Mouse (Mus musculus): ENCODE results near the gene Med16. TPM values are rescaled to one million over a fixed set of nuclear protein-coding genes. Genes with fewer than 3 reads are reported as not detected.

Gene Med16
- total RNA-seq, 2 experiments from 2014 or later = 55.4 to 61.9 TPM

DNA sequence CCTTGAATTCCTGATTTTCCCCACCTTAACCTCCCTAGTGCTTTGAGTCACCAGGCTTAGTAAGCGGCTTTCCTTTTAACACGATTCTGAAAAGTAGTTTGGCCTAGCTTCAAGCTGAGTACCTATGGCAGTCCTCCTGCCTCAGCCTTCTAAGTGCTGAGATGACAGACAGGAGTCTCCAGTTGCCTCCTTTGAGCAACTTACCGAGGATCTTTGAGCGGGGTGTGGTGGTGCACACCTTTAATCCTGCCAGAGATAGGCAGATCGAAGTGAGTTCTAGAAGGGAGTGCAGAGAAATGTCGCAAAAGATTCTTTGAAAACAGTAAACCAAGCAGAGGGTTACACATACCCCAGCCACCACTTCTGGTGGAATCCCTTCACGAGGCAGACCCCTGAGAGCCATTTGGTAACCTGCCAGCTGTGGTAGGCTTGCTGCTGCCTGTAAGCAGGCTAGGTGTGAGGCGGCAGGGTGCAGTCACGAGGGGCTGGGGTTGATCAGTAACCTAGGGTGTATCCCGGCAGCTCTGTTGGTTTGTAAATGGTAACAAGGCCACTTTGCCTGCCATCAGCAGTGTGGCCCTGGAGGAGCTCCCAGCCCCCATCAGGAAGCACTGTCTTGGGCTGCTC, 53.1 kb downstream of the Med16 start:
- intact Hi-C loops (cut with DNase I) = no loop called here
- no peak for DNase-seq (ENCODE audit: extremely low spot score in 1 of 2, low spot score in 2 of 2)

DNA sequence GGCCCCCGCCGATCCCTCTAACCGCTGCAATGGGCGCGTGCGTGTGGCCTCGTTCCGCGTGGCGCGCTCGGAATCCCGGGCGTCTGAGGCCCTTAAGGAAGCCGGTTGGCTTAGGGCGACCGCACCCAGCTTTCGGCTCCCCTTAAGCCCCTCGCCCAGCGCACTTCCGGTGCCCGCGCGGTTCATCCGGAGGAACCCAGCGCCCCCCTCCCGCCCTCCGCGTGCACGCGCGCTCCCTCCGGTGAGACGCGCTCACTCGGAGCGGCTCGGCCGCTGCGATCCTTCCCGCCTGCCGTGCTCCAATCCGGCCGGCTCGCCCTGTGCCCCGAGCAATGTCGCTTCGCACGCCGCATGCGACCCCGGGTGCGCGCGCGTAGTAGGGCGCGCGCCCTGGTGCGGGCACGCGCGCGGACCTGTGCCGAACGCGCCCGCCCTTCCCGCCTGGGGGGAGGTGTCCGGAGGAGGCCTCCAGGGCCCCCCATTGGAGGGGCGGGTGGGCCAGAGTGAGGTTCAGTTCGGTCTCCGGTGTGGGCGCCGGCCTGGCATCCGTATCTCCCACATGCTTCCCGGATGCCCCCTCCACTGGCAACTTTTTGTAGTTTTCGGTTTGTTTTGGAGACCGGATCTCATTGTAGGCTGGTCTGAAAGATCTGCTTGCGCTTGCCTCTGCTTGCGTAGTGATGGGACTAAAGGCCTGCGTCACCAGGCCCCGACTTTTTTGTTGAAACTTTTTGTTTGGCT, 53.8 kb downstream of the Med16 start:
- intact Hi-C loops (cut with DNase I) = no loop called here

DNA sequence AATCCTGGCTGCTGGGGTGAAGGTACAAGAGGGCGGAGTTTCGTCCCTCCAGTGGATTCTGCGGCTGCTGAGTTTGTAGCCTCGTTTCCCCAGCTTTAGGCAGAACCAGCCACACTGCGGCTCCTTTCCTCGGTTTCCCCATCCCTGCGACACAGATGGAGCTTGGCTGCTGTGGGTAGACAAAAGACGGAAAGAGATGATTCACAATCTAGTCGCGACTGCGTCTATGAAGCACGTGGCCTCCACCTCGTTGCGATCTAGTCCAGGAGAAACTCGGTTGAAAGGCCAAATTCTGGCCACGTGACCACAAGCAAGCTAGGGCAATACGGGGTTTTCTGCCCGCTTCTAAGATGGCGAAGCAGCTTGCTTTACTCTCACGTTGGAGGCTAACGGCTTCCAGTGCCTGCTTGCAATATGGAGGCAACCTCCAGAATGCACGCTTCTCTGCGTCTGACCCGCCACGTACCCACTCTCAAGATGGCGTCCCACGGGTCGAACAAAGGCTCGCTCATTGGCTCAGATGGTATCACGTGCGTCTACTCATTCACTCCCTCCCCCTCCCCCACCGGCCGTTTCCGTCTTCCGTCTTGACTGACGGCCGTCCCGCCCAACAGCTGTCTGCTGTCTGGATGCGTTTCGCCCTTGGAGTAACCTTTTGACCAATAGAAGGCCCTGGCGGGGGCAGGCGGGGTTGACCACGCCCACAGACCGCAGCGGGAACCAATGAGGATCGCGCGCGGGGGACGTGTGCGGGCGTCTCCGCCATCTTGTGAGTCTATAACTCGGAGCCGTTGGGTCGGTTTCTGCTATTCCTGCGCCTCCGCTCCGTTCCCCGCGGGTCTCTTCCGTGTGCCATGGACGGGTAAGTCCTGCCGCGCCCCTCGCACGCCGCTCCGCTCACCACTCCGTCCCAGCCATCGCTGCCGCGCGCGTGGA, 54.6 kb downstream of the Med16 start, which contains the start of gene Ptbp1:
TSS of gene Ptbp1 (plus strand) at position 568 of the 936 bp plus-strand sequence.
- DNase-seq (ENCODE audit: extremely low spot score in 1 of 2, low spot score in 2 of 2) = peak; percentile 99 to 100
- intact Hi-C loops (cut with DNase I) = no loop called here

More for the DNA sequence above, 53.8 kb downstream of the Med16 start:
- peak in 1 of 2 experiments; percentile 87 for DNase-seq (ENCODE audit: extremely low spot score in 1 of 2, low spot score in 2 of 2)

DNA sequence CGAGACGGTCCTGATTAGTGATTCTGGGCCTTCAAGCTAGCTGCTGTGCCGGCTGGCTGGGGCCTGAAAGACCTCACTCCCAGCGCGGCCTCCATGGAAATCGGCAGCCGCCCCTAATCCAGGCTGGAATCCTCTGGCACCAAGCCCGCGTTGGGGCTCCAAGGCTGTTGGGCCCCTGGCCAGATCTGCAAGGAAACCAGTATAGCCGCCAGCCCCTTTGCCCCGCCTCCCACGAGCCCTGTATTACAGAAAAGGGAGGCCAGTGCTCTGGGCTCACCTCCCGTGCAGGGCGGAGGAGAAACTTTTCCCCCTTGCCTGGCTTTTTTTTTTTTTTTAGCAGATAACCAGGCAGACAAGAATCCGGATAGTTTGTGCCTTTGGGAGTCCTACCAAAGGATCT, 55.3 kb downstream of the Med16 start:
- intact Hi-C loops (cut with DNase I) = no loop called here
- DNase-seq (ENCODE audit: extremely low spot score in 1 of 2, low spot score in 2 of 2) = peak; percentile 91 to 98

DNA sequence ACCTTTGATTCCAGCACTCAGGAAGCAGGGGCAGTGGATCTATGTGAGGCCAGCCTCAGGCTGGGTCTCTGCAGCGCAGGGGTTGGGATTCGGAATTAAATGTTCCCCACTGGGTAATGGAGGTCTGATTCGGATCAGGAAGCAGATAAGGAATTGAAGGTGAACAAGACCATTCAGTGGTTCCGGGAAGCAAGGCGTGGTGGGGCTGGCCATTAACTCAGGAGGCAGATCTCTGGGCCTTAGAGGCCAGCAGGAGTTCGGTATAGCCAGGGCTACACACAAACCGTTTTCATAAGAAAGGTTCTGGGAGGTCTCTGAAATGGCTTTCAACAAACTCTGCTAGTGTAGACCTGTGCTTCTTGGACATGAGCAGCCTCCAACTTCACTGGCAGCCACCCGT, 55.9 kb downstream of the Med16 start:
- DNase-seq (ENCODE audit: extremely low spot score in 1 of 2, low spot score in 2 of 2) = no peak
- intact Hi-C loops (cut with DNase I) = no loop called here

DNA sequence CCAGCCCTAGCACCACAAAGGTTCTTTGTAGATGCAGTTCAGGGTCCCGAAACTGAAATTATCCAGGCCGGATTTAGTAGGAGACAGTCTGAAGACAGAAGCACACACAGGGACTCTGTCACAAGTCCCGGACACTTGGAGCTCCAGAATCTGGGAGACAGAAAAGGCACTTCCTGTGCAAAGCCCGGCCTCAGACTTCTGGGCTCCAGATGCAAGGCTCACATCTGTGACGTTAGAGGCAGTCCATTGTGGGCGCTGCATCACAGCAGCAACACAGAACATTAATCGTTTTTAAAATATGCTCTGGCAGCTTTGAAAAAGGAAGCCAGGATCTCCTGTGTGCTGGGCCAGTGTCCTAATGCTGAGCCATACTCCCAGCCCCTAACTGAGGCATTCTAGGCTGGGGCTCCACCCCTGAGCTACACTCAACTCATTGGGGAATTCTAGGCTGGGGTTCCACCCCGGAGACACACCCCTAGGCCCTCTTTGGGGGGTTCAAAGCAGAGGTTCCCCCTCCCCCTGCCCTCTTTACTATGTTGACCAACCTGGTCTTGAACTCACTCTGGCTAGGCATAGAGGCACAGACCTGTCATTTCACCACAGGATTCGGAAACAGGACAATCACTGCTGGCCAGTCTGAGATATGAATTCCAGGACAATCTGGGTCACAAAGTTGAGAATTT, 56.5 kb downstream of the Med16 start:
- DNase-seq (ENCODE audit: extremely low spot score in 1 of 2, low spot score in 2 of 2) = peak in 1 of 2 experiments; percentile 64
- intact Hi-C loops (cut with DNase I) = no loop called here

DNA sequence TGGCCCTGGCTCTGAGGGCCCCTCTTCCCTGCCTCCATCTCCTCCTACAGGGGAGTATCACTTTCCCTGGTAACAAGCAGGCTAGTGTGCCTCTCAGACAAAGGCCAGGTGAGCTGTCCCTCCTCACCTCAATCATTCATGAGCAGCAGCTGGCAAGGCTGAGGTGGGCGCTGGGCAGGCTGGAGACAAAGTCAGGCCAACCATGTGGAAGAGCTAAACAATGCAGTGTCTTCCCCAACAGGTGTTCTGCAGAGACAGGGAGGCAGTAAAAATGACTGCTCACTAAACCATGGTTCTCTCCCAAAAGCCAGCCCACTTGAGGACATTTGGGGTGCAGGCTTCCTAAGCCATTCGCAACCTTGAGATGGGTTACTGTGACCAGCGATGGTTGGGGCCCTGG, 57.1 kb downstream of the Med16 start:
- no peak for DNase-seq (ENCODE audit: extremely low spot score in 1 of 2, low spot score in 2 of 2)

DNA sequence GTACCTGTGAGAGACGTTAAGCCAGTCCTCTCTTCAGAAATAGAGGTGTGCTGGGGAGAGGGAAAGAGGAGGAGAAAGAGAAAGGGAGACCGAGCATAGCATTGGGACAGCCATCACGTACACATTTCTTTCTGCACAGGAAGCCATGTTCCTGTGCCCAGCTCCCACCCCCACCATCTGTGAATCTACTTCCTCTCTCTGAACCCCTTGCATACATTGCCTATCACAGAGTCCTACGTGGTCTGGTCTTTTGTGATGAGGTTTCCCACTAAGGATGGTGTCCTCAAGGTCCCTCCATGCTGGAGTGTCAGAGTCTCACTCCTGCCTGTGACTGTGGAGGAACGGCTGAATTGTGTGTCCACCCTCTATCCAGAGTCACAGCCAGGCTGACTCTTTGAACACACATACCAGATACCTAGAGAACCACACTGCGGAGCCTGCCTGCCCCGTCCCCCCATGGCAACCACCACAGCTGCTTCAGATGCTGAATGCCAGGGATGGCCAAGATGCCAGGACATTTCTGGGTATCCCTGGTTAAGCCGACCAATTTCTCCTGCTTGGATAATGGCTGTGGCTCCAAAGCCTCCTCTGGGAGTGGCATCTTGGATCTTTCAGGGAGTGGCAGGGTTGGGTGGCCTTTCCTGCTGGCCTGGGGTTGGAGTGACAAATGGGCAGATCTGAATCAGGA, 58.6 kb downstream of the Med16 start:
- no peak for DNase-seq (ENCODE audit: extremely low spot score in 1 of 2, low spot score in 2 of 2)
- intact Hi-C loops (cut with DNase I) = no loop called here

More for the DNA sequence above, 57.1 kb downstream of the Med16 start:
- intact Hi-C loops (cut with DNase I) = no loop called here

DNA sequence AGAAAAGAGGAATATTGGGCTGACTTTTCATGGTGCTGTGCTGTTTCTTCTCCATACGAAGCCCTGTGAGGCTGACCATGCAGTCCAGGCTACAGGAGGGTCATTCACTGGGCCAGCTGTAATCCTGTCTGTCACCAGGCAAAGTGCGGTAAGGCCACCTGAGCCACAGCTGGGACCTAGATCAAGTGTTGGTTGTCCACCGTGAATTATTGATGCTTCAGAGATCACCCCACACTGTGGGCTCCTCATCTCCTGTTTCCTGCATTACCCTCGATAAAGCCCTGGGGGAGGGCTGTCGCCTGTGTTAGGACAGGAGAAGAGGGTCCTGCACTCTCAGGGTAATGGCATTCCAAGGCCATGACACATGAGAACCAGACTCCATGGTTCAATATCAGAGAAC, 62.2 kb downstream of the Med16 start:
- intact Hi-C loops (cut with DNase I) = no loop called here
- DNase-seq (ENCODE audit: extremely low spot score in 1 of 2, low spot score in 2 of 2) = no peak

Small RNA genes within 50 kb of the gene (microRNA-seq; reads per million reads assigned to microRNA genes)
- not detected for gene Mir6910

Other genes with a start within 250 kb of the Med16 start
- gene Madcam1, start 244.4 kb downstream of the Med16 start, total RNA-seq (2021) = under 1 TPM; 0.47 to 0.49 TPM
- gene Tpgs1, start 239.6 kb downstream of the Med16 start, total RNA-seq (2021) = 10 to 100 TPM; 69.6 to 72.6 TPM
- 10 to 100 TPM; 64.9 to 66.8 TPM for gene Cdc34, start 226.7 kb downstream of the Med16 start, total RNA-seq (2021)
- 1 to 10 TPM; 1.2 to 1.5 TPM for gene Gzmm, start 219.9 kb downstream of the Med16 start, total RNA-seq (2021)
- gene Bsg, start 204.4 kb downstream of the Med16 start, total RNA-seq (2021) = 100 to 1,000 TPM; 697 to 706 TPM
- 10 to 100 TPM; 75.5 to 80.0 TPM for gene Hcn2, start 192.3 kb downstream of the Med16 start, total RNA-seq (2021)
- 10 to 100 TPM; 40.1 to 43.7 TPM for gene Polrmt, start 162.3 kb downstream of the Med16 start, total RNA-seq (2021)
- gene Fgf22, start 153.8 kb downstream of the Med16 start, total RNA-seq (2021) = 1 to 10 TPM; 1.9 to 3.0 TPM
- gene Rnf126, start 142.0 kb downstream of the Med16 start, total RNA-seq (2021) = 10 to 100 TPM; 90.7 to 95.8 TPM
- gene Fstl3, start 131.7 kb downstream of the Med16 start, total RNA-seq (2021) = 1 to 10 TPM; 1.7 to 2.6 TPM
- under 1 TPM; 0.32 to 0.54 TPM for gene Prss57, start 118.0 kb downstream of the Med16 start, total RNA-seq (2021)
- 100 to 1,000 TPM; 430 to 432 TPM for gene Palm, start 115.4 kb downstream of the Med16 start, total RNA-seq (2021)
- gene Misp, start 87.9 kb downstream of the Med16 start, total RNA-seq (2021) = under 1 TPM; 0.30 to 0.51 TPM
- gene Ptbp1, start 54.5 kb downstream of the Med16 start, total RNA-seq (2021) = 10 to 100 TPM; 58.2 to 62.2 TPM
- 1 to 10 TPM; 4.5 to 5.2 TPM for gene Prtn3, start 34.4 kb downstream of the Med16 start, total RNA-seq (2021)
- 100 to 1,000 TPM; 135 to 142 TPM for gene Plppr3, start 34.3 kb downstream of the Med16 start, total RNA-seq (2021)
- not detected for gene Elane, start 22.7 kb downstream of the Med16 start, total RNA-seq (2021)
- not detected for gene Cfd, start 18.1 kb downstream of the Med16 start, total RNA-seq (2021)
- gene Gm26602, start 1.9 kb upstream of the Med16 start, total RNA-seq (2021) = not detected
- gene Kiss1r, start 8.0 kb upstream of the Med16 start, total RNA-seq (2021) = 1 to 10 TPM; 6.8 to 8.4 TPM
- 100 to 1,000 TPM; 389 to 406 TPM for gene R3hdm4, start 12.3 kb upstream of the Med16 start, total RNA-seq (2021)
- gene Arid3a, start 18.1 kb upstream of the Med16 start, total RNA-seq (2021) = 1 to 10 TPM; 6.0 to 7.1 TPM
- gene Wdr18, start 51.2 kb upstream of the Med16 start, total RNA-seq (2021) = 10 to 100 TPM; 46.2 to 49.9 TPM
- gene Grin3b, start 61.8 kb upstream of the Med16 start, total RNA-seq (2021) = under 1 TPM; 0.24 to 0.28 TPM
- gene Tmem259, start 75.4 kb upstream of the Med16 start, total RNA-seq (2021) = 100 to 1,000 TPM; 136 TPM
- gene Cnn2, start 79.7 kb upstream of the Med16 start, total RNA-seq (2021) = 10 to 100 TPM in 1 of 2 experiments, 1 to 10 TPM in 1; 8.9 to 12.4 TPM
- 1 to 10 TPM; 8.5 to 9.8 TPM for gene Abca7, start 87.6 kb upstream of the Med16 start, total RNA-seq (2021)
- gene Arhgap45, start 107.7 kb upstream of the Med16 start, total RNA-seq (2021) = 1 to 10 TPM; 3.3 to 4.5 TPM
- 10 to 100 TPM; 64.1 to 66.0 TPM for gene Polr2e, start 130.9 kb upstream of the Med16 start, total RNA-seq (2021)
- gene Gpx4, start 138.2 kb upstream of the Med16 start, total RNA-seq (2021) = 100 to 1,000 TPM; 436 to 469 TPM
- gene Sbno2, start 196.6 kb upstream of the Med16 start, total RNA-seq (2021) = 10 to 100 TPM; 20.4 to 21.2 TPM
- 10 to 100 TPM; 81.6 to 93.4 TPM for gene Stk11, start 206.9 kb upstream of the Med16 start, total RNA-seq (2021)
- 100 to 1,000 TPM; 342 to 379 TPM for gene Atp5d, start 229.7 kb upstream of the Med16 start, total RNA-seq (2021)
- 100 to 1,000 TPM; 394 to 415 TPM for gene Cbarp, start 231.9 kb upstream of the Med16 start, total RNA-seq (2021)
- 100 to 1,000 TPM in 1 of 2 experiments, 10 to 100 TPM in 1; 92.6 to 103 TPM for gene Midn, start 239.3 kb upstream of the Med16 start, total RNA-seq (2021)